In genomic region chr6:25276221-25276620, GRCm38 (mm10) we compare ENCODE assay signal across 9 mouse cellular contexts.
A peak's percentile ranks its signal among the peaks of the same experiment; 100 is the strongest.
DNase-seq lines count a peak whose midpoint lies in the region; ATAC-seq and TF ChIP-seq lines count a peak whose summit lies in the region.
"Had no signal": no experiment of that assay in that cellular context is flagged by ENCODE, and none has a peak within 500 bp of the region (broad histone marks: within the 10 kb centered on the region; RNA-seq: fewer than 3 reads in every experiment).

No protein-coding gene starts in this region.

- peak; percentile 63 for DNase-seq in CH12.LX (ENCODE audit: extremely low read depth)
- no peak for DNase-seq in Patski (ENCODE audit: low read depth, low spot score)
- DNase-seq in heart, postnatal 14 days = peak; percentile 8 to 46
- DNase-seq in retina, postnatal 1 day = peak; percentile 62
- no peak for DNase-seq in lung, postnatal 14 days
- DNase-seq in thymus, adult 18-20 months = no peak

- no peak overlapping the region for H3K27ac ChIP-seq in intestine, postnatal 0 days (ENCODE audit: low read depth, low read length)
- no peak overlapping the region for H3K27ac ChIP-seq in intestine, embryonic 16.5 days (ENCODE audit: low read length)
- H3K27ac ChIP-seq in CH12.LX (ENCODE audit: insufficient read depth, low read depth) = no peak overlapping the region
- H3K27ac ChIP-seq: neural tube, embryonic 12.5 days had no signal

- H3K4me2 ChIP-seq in intestine, postnatal 0 days (replicated peaks; ENCODE audit: low read depth) = no peak overlapping the region
- H3K4me2 ChIP-seq in intestine, embryonic 16.5 days (ENCODE audit: low read depth, low read length) = no peak overlapping the region
- H3K4me2 ChIP-seq in CH12.LX (ENCODE audit: insufficient read depth, low read depth, poor library complexity, severe bottlenecking) = no peak overlapping the region
- H3K4me2 ChIP-seq: neural tube, embryonic 12.5 days had no signal

- H3K9ac ChIP-seq in intestine, postnatal 0 days (ENCODE audit: low read depth, low read length) = no peak overlapping the region
- no peak overlapping the region for H3K9ac ChIP-seq in intestine, embryonic 16.5 days (ENCODE audit: low read depth, low read length)
- no peak overlapping the region for H3K9ac ChIP-seq in CH12.LX (ENCODE audit: insufficient read depth, low read depth)
- H3K9ac ChIP-seq: neural tube, embryonic 12.5 days had no signal

- H3K4me3 ChIP-seq in intestine, postnatal 0 days (ENCODE audit: low read depth, low read length) = no peak overlapping the region
- no peak overlapping the region for H3K4me3 ChIP-seq in intestine, embryonic 16.5 days (ENCODE audit: low read length)
- no peak overlapping the region for H3K4me3 ChIP-seq in CH12.LX (replicated peaks in 1 of 3; ENCODE audit: low read depth in 2 of 3, low read length in 2 of 3, poor library complexity in 1 of 3)
- H3K4me3 ChIP-seq: neural tube, embryonic 12.5 days had no signal

- CTCF ChIA-PET in Patski (lab: Charles Lee) = no interaction called here

- peak; percentile 51 for TF ChIP-seq CTCF in intestine, postnatal 0 days (IDR thresholded peaks at IDR 0.05; ENCODE audit: low read depth)
- TF ChIP-seq CTCF in CH12.LX (conservative IDR thresholded peaks at IDR 0.05 in 1 of 2, IDR thresholded peaks at IDR 0.05 in 1 of 2; ENCODE audit: low read depth in 2 of 2, low read length in 2 of 2) (peak; percentile 55 to 69), Patski (IDR thresholded peaks at IDR 0.05) (peak; percentile 26)

- TF ChIP-seq EP300 in CH12.LX (IDR thresholded peaks at IDR 0.05; ENCODE audit: low read length) = no peak

- peak; percentile 57 for TF ChIP-seq RAD21 in CH12.LX (IDR thresholded peaks at IDR 0.05; ENCODE audit: low read depth, low read length)

- ATAC-seq in intestine, postnatal 0 days = no peak
- no peak for ATAC-seq in intestine, embryonic 16.5 days
- ATAC-seq in Patski = no peak

- dilution Hi-C loops in CH12.LX (cut with MboI; ENCODE audit: extremely low pct_ligation_motif_present, extremely low pct_unique_long_range_greater_than_20kb, low sequenced_read_pairs) = no loop called here

- POLR2A ChIA-PET in Patski (lab: Charles Lee) = no interaction called here

- H3K36me3 ChIP-seq in intestine, postnatal 0 days (ENCODE audit: control insufficient read depth, insufficient read depth) = no peaks in the 10 kb centered on the region
- no peaks in the 10 kb centered on the region for H3K36me3 ChIP-seq in intestine, embryonic 16.5 days (ENCODE audit: control insufficient read depth, insufficient read depth, low read length)
- H3K36me3 ChIP-seq in CH12.LX (replicated peaks in 1 of 2; ENCODE audit: control insufficient read depth in 1 of 2, insufficient read depth in 1 of 2, low read length in 1 of 2) = no peaks in the 10 kb centered on the region
- H3K36me3 ChIP-seq: neural tube, embryonic 12.5 days had no signal

- TF ChIP-seq POLR2A in CH12.LX (IDR thresholded peaks at IDR 0.05; ENCODE audit: low read depth, low read length) = no peak

- H3K79me2 ChIP-seq in CH12.LX (replicated peaks; ENCODE audit: control insufficient read depth, extremely low read depth, insufficient read depth, poor library complexity, severe bottlenecking) = no peaks in the 10 kb centered on the region

- in situ Hi-C loops in CH12.LX (cut with MboI; ENCODE audit: low pct_ligation_motif_present, low pct_unique_long_range_greater_than_20kb, low sequenced_read_pairs) (no loop called here), Patski (cut with MboI; ENCODE audit: low pct_unique_long_range_greater_than_20kb) (loop anchor here (10.0 kb wide), 1 partner anchor 211 kb away; no protein-coding TSS in a partner anchor)

- WGBS in intestine, postnatal 0 days = 50% methylated on average over 2 of the region's 2 CpGs
- WGBS in intestine, embryonic 16.5 days = 49% methylated on average over 2 of the region's 2 CpGs

- intact Hi-C loops in heart, postnatal 14 days (cut with DNase I) = loop anchor here (5.0 kb wide), 1 partner anchor 431 kb away; no protein-coding TSS in a partner anchor

- no peaks in the 10 kb centered on the region for H3K4me1 ChIP-seq in intestine, postnatal 0 days (replicated peaks; ENCODE audit: control insufficient read depth, insufficient read depth, low read length)
- no peaks in the 10 kb centered on the region for H3K4me1 ChIP-seq in intestine, embryonic 16.5 days (ENCODE audit: control insufficient read depth, insufficient read depth, low read length)
- no peaks in the 10 kb centered on the region; a peak in 1 of 4 replicates for H3K4me1 ChIP-seq in CH12.LX (ENCODE audit: control insufficient read depth in 1 of 2, insufficient read depth in 2 of 2)

- H3K27me3 ChIP-seq in intestine, postnatal 0 days (replicated peaks; ENCODE audit: control insufficient read depth, insufficient read depth, low read length) = no peaks in the 10 kb centered on the region
- H3K27me3 ChIP-seq in intestine, embryonic 16.5 days (replicated peaks; ENCODE audit: control insufficient read depth, insufficient read depth, low read length) = no peaks in the 10 kb centered on the region
- H3K27me3 ChIP-seq in CH12.LX (replicated peaks) (no peaks in the 10 kb centered on the region), Patski (no peaks in the 10 kb centered on the region)
- H3K27me3 ChIP-seq: neural tube, embryonic 12.5 days had no signal

- H3K9me3 ChIP-seq in intestine, postnatal 0 days (ENCODE audit: control insufficient read depth) = no peaks in the 10 kb centered on the region
- no peaks in the 10 kb centered on the region for H3K9me3 ChIP-seq in intestine, embryonic 16.5 days (ENCODE audit: control insufficient read depth, low read length)
- H3K9me3 ChIP-seq in CH12.LX (replicated peaks; ENCODE audit: low read length) = no peaks in the 10 kb centered on the region
- H3K9me3 ChIP-seq: neural tube, embryonic 12.5 days had no signal

TF ChIP-seq in CH12.LX, 34 proteins besides CTCF, POLR2A, EP300 and RAD21:
- TF ChIP-seq SMC3 (IDR thresholded peaks at IDR 0.05; ENCODE audit: low read depth, low read length) (peak; percentile 41), POLR2AphosphoS2 (IDR thresholded peaks at IDR 0.05; ENCODE audit: low read depth, low read length) (no peak), CHD2 (IDR thresholded peaks at IDR 0.05; ENCODE audit: low read length) (no peak)

Comparison
In these comparisons a context has a peak if more than half of its experiments do, and no peak if none do; other contexts are left out.
1. DNase-seq: peak in CH12.LX (single experiment), heart, postnatal 14 days (2 of 2) and retina, postnatal 1 day (single experiment); none in Patski (single experiment), lung, postnatal 14 days (single experiment) and thymus, adult 18-20 months (0 of 2).
2. Peak in every context shown above with its lines, with median percentiles within 50 percentile points of each other: CTCF ChIP-seq.